Mouse (Mus musculus): ENCODE results near the gene Patl1. TPM values are rescaled to one million over a fixed set of nuclear protein-coding genes. Genes with fewer than 3 reads are reported as not detected.
"Not testable (repeated sequence)": the region's sequence is repeated elsewhere in the genome, so short reads cannot be mapped to it uniquely, and the experiment has no call there.

Gene Patl1
- total RNA-seq, 2 experiments from 2014 or later = 26.3 to 27.3 TPM

- peak; percentile 97 to 99 for DNase-seq
- intact Hi-C loops (cut with DNase I) = loop anchor here (2.0 kb wide), 1 partner anchor 52 kb away; the partner anchor contains the start of gene Patl1
Measured at GRCm38 (mm10) chr19:11965023-11965942, 53.1 kb downstream of the Patl1 start, which contains the start of gene Osbp. TSS of gene Osbp (plus strand) at chr19:11965941.

GRCm38 (mm10) chr19:11966201-11966636 is 54.0 kb downstream of the Patl1 start:
- intact Hi-C loops (cut with DNase I) = no loop called here
- peak; percentile 29 to 42 for DNase-seq

- intact Hi-C loops (cut with DNase I) = loop anchor here (2.0 kb wide), 1 partner anchor 35 kb away; no protein-coding TSS in a partner anchor
- peak in 1 of 2 experiments; percentile 46 for DNase-seq
Measured at GRCm38 (mm10) chr19:11969155-11970050, 57.2 kb downstream of the Patl1 start.

GRCm38 (mm10) chr19:11973511-11974222 is 61.5 kb downstream of the Patl1 start:
- intact Hi-C loops (cut with DNase I) = no loop called here
- no peak for DNase-seq

- no peak for DNase-seq
- intact Hi-C loops (cut with DNase I) = no loop called here
Measured at GRCm38 (mm10) chr19:11974223-11974540, 62.0 kb downstream of the Patl1 start.

- intact Hi-C loops (cut with DNase I) = no loop called here
Measured at GRCm38 (mm10) chr19:11975683-11976082, 63.5 kb downstream of the Patl1 start.

GRCm38 (mm10) chr19:11977363-11977762 is 65.2 kb downstream of the Patl1 start:
- intact Hi-C loops (cut with DNase I) = no loop called here
- peak; percentile 20 to 30 for DNase-seq

More at GRCm38 (mm10) chr19:11975683-11976082, 63.5 kb downstream of the Patl1 start:
- no peak for DNase-seq

- no peak for DNase-seq
- intact Hi-C loops (cut with DNase I) = no loop called here
Measured at GRCm38 (mm10) chr19:11980471-11980870, 68.3 kb downstream of the Patl1 start.

- DNase-seq; intact Hi-C loops (cut with DNase I): not testable (repeated sequence)
Measured at GRCm38 (mm10) chr19:11984614-11985013, 72.4 kb downstream of the Patl1 start.

- intact Hi-C loops (cut with DNase I) = no loop called here
- no peak for DNase-seq
Measured at GRCm38 (mm10) chr19:11987841-11988240, 75.6 kb downstream of the Patl1 start.

GRCm38 (mm10) chr19:11989334-11989733 is 77.1 kb downstream of the Patl1 start:
- intact Hi-C loops (cut with DNase I) = no loop called here
- no peak for DNase-seq

- no peak for DNase-seq
- intact Hi-C loops (cut with DNase I) = no loop called here
Measured at GRCm38 (mm10) chr19:11992034-11992433, 79.8 kb downstream of the Patl1 start.

GRCm38 (mm10) chr19:11992441-11993029 is 80.3 kb downstream of the Patl1 start:
- intact Hi-C loops (cut with DNase I) = no loop called here
- DNase-seq = peak in 1 of 2 experiments; percentile 33

Small RNA genes lying within 50 kb of the gene (microRNA-seq; reads per million reads assigned to microRNA genes)
- gene Mir6994 (ENCODE audit: borderline number of aligned reads in 2 of 2) = 2.2 to 3.4 reads per million in 2 experiments

Other genes starting within 250 kb of the Patl1 start
- gene Oosp1, start 221.2 kb upstream of the Patl1 start, total RNA-seq (2021) = not detected
- gene Oosp3, start 215.3 kb upstream of the Patl1 start, total RNA-seq (2021) = not detected
- not detected for gene Gif, start 164.8 kb upstream of the Patl1 start, total RNA-seq (2021)
- 100 to 1,000 TPM; 102 to 104 TPM for gene Mrpl16, start 142.0 kb upstream of the Patl1 start, total RNA-seq (2021)
- gene Stx3, start 93.0 kb upstream of the Patl1 start, total RNA-seq (2021) = 1 to 10 TPM; 4.5 to 5.7 TPM
- not detected for gene Olfr1417, start 73.2 kb upstream of the Patl1 start, total RNA-seq (2021)
- gene Olfr1418, start 51.3 kb upstream of the Patl1 start, total RNA-seq (2021) = not detected
- gene Olfr1419, start 37.3 kb upstream of the Patl1 start, total RNA-seq (2021) = not detected
- not detected for gene Olfr1420, start 25.8 kb upstream of the Patl1 start, total RNA-seq (2021)
- gene Osbp, start 53.5 kb downstream of the Patl1 start, total RNA-seq (2021) = 100 to 1,000 TPM; 102 to 106 TPM
- not detected for gene Olfr1423, start 128.9 kb downstream of the Patl1 start, total RNA-seq (2021)
- gene Olfr1424, start 150.3 kb downstream of the Patl1 start, total RNA-seq (2021) = not detected
- gene Olfr1425, start 165.3 kb downstream of the Patl1 start, total RNA-seq (2021) = not detected
- gene Olfr1426, start 179.6 kb downstream of the Patl1 start, total RNA-seq (2021) = not detected
- gene Olfr1427, start 190.9 kb downstream of the Patl1 start, total RNA-seq (2021) = not detected
- not detected for gene Olfr1428, start 203.5 kb downstream of the Patl1 start, total RNA-seq (2021)
- gene Olfr76, start 210.8 kb downstream of the Patl1 start, total RNA-seq (2021) = not detected